Mouse (Mus musculus): ENCODE measurements around the gene Nhsl1. TPM values are rescaled to one million over a fixed set of nuclear protein-coding genes. Genes with fewer than 3 reads are reported as not detected.

The Nhsl1 gene
- polyA plus RNA-seq, 1 experiment, result 3.0 TPM

DNA sequence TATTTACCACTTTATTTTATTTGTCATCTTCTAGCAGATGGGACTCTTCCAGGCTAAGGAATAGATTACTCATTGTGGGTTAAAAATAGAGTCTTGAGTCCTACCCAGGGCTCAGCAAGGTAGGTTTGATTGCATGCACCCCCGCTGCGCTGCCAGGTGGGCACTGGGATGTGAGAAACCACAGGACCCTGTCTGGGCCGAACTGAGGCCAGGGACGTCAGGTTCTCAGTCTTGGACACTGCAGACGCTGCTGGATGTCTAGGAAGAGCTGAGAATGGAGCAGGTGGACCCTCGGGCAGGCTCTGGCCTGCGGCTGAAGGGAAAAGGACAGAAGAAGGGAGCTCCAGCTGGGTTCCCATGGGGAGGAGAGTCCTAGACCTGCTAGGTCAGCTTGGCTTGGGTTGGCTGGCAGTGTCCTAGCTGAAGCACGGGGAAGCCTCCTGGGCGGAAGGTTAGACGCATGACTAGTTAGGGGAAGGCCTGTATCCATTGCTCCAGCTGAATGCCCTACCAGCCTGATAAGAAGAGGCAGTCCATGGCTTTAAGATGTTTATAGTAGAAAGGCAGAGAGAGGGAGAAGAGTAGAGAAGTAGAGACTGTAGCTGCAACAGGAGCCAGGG is 136.6 kb downstream of the Nhsl1 start:
- TF ChIP-seq MYOG (IDR thresholded peaks at IDR 0.05; ENCODE audit: control insufficient read depth, extremely low read depth, insufficient read length) (no peak), MYOD1 (IDR thresholded peaks at IDR 0.05; ENCODE audit: control insufficient read depth, insufficient read length, low read depth) (peak; percentile 1)

DNA sequence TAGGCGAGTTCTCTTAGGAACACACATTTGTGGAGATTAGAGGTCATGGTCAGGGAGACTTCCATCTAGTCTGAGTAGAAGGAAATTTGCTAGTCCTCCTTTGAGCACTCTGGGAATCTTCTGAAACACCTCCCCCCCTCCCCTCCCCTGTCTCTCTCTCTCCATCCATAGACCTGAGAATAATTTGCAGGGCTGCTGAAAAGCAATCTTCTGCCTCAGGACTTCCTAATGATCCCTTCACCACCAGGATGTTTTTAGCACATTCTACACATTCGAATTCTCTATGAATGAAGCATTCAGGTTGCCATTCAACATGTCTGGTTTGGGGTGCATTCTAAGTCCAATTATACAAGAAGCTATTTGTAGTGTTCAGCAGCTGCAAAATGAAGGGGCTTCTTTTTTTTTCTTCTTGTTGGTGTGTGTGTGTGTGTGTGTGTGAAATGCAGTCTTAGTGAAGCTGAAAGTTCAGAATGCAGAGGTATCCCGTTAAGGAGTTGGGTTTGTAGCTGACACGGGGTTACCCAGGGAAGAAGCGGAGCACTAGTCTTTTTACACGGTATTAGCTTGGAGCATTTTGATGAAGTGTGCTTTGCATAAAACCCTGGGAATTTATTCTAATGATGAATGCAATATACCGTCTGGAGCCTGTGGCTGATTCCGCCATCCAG is 139.2 kb downstream of the Nhsl1 start:
- Histone ChIP-seq H3K4me3 (ENCODE audit: insufficient read depth, poor library complexity, severe bottlenecking) (no peak overlapping the region), H3K79me3 (ENCODE audit: low read depth) (peaks cover 17% of the 10 kb centered on the region), H3ac (ENCODE audit: control insufficient read depth, insufficient read length, low read depth) (no peak overlapping the region), H3K27me3 (ENCODE audit: control insufficient read depth, insufficient read depth, insufficient read length) (no peaks in the 10 kb centered on the region), H3K36me3 (ENCODE audit: control insufficient read depth, insufficient read depth) (no peaks in the 10 kb centered on the region), H3K79me2 (ENCODE audit: control insufficient read depth, insufficient read depth) (peaks cover 21% of the 10 kb centered on the region)
- TF ChIP-seq MYOD1 (IDR thresholded peaks at IDR 0.05; ENCODE audit: control insufficient read depth, insufficient read length, low read depth) (no peak), MAX (IDR thresholded peaks at IDR 0.05) (no peak), CTCF (IDR thresholded peaks at IDR 0.05; ENCODE audit: control insufficient read depth, insufficient read depth, insufficient read length) (no peak), MYOG (IDR thresholded peaks at IDR 0.05; ENCODE audit: control insufficient read depth, extremely low read depth, insufficient read length) (no peak), FOSL1 (IDR thresholded peaks at IDR 0.05; ENCODE audit: insufficient read depth, low read length, poor library complexity, severe bottlenecking) (no peak), USF1 (IDR thresholded peaks at IDR 0.05; ENCODE audit: low read depth) (no peak), CEBPB (IDR thresholded peaks at IDR 0.05; ENCODE audit: low read depth) (no peak)

More for the DNA sequence above, 136.6 kb downstream of the Nhsl1 start:
- Histone ChIP-seq H3K79me3 (ENCODE audit: low read depth) (peaks cover 17% of the 10 kb centered on the region), H3K79me2 (ENCODE audit: control insufficient read depth, insufficient read depth) (peaks cover 21% of the 10 kb centered on the region), H3K4me3 (ENCODE audit: insufficient read depth, poor library complexity, severe bottlenecking) (no peak overlapping the region), H3K36me3 (ENCODE audit: control insufficient read depth, insufficient read depth) (no peaks in the 10 kb centered on the region), H3ac (ENCODE audit: control insufficient read depth, insufficient read length, low read depth) (no peak overlapping the region), H3K27me3 (ENCODE audit: control insufficient read depth, insufficient read depth, insufficient read length) (no peaks in the 10 kb centered on the region)

DNA sequence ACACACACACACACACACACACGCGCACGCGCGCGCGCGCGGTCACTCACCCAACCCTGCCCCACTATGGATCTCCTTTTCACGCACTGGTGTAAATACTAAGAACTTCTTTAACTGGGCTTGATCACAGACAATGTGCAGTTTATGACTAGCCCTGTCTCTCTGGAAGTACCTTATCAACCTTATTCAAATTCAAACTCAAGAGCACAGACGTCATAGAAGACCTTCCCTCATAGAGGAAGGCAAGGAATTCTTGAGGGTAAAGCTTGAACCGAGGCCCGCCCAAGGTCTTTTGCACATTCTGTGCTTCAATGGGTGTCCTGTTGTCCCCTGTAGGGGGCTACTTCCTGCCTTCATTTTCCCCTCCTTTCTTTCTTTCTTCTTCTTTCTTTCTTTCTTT is 142.6 kb downstream of the Nhsl1 start:
- Histone ChIP-seq H3K79me3 (ENCODE audit: low read depth) (peaks cover 13% of the 10 kb centered on the region), H3K36me3 (ENCODE audit: control insufficient read depth, insufficient read depth) (no peaks in the 10 kb centered on the region)
- TF ChIP-seq FOSL1 (IDR thresholded peaks at IDR 0.05; ENCODE audit: insufficient read depth, low read length, poor library complexity, severe bottlenecking) (no peak), CEBPB (IDR thresholded peaks at IDR 0.05; ENCODE audit: low read depth) (no peak)

DNA sequence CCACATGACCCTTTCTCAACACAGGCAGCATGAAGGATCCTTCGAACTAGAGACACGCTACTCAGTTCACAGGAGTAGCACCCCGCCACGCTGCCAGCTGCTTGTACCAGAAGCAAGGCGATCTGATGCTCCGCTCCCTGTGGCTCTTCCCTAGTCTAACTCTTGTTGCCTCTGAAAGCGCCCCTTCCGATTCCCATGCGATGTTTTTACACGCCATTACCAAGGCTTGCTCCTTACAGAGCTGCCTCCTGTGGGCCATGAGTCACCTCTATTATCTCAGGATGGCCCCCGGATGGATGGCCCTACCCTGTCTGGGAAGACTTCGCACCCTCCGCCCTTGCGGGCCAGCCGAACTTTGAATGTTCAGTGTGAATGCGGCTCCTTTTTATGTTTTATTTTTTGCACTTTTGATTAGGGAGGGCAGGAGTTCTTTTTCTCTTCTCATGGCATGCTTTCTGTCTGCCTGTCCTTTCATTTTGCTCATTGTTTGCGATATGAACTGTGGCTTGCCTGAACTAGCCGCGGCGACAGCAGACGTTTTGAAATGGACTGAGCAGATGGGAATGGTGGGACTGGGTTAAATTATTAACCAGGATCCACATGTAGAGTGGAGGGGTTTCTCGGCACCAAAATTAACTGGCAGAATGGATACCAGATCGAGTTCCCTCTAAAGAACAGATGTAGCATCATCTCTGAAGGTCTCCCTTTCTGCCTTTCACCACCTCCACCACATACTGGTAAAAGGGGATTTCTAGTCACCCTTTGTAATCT is 144.5 kb downstream of the Nhsl1 start:
- Histone ChIP-seq H3K36me3 (ENCODE audit: control insufficient read depth, insufficient read depth) (no peaks in the 10 kb centered on the region), H3ac (ENCODE audit: control insufficient read depth, insufficient read length, low read depth) (no peak overlapping the region), H3K27me3 (ENCODE audit: control insufficient read depth, insufficient read depth, insufficient read length) (no peaks in the 10 kb centered on the region), H3K4me3 (ENCODE audit: insufficient read depth, poor library complexity, severe bottlenecking) (no peak overlapping the region), H3K79me2 (ENCODE audit: control insufficient read depth, insufficient read depth) (peaks cover 11% of the 10 kb centered on the region), H3K79me3 (ENCODE audit: low read depth) (peaks cover 11% of the 10 kb centered on the region)
- no peak for TF ChIP-seq FOSL1 (IDR thresholded peaks at IDR 0.05; ENCODE audit: insufficient read depth, low read length, poor library complexity, severe bottlenecking)
- no peak for TF ChIP-seq MYOD1 (IDR thresholded peaks at IDR 0.05; ENCODE audit: control insufficient read depth, insufficient read length, low read depth)
- no peak for TF ChIP-seq MYOG (IDR thresholded peaks at IDR 0.05; ENCODE audit: control insufficient read depth, extremely low read depth, insufficient read length)
- TF ChIP-seq MAX (IDR thresholded peaks at IDR 0.05), result no peak
- no peak for TF ChIP-seq CTCF (IDR thresholded peaks at IDR 0.05; ENCODE audit: control insufficient read depth, insufficient read depth, insufficient read length)
- no peak for TF ChIP-seq CEBPB (IDR thresholded peaks at IDR 0.05; ENCODE audit: low read depth)
- no peak for TF ChIP-seq USF1 (IDR thresholded peaks at IDR 0.05; ENCODE audit: low read depth)

More for the DNA sequence above, 142.6 kb downstream of the Nhsl1 start:
- Histone ChIP-seq H3ac (ENCODE audit: control insufficient read depth, insufficient read length, low read depth) (no peak overlapping the region), H3K4me3 (ENCODE audit: insufficient read depth, poor library complexity, severe bottlenecking) (no peak overlapping the region), H3K79me2 (ENCODE audit: control insufficient read depth, insufficient read depth) (peaks cover 8% of the 10 kb centered on the region), H3K27me3 (ENCODE audit: control insufficient read depth, insufficient read depth, insufficient read length) (no peaks in the 10 kb centered on the region)

DNA sequence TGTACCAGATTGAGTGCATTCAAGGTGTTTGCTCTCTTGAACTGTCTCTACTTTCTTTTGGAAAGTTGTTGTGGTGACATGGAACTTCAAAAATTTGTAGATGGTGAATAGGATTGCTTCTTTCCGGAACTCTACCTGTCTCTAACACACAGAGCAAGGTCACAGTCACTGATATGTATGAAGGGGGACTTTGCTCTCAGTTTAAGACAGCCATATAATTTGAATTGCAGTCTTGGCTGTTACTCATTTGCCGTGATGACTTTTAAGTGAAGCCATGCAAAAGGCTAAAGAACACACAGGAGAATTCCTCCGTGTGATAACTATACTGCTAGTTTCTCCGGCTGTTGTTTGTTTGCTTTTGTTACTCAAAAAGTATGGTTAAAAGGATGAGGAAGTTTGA is 149.6 kb downstream of the Nhsl1 start:
- Histone ChIP-seq H3K36me3 (ENCODE audit: control insufficient read depth, insufficient read depth) (no peaks in the 10 kb centered on the region), H3K4me3 (ENCODE audit: insufficient read depth, poor library complexity, severe bottlenecking) (no peak overlapping the region), H3K27me3 (ENCODE audit: control insufficient read depth, insufficient read depth, insufficient read length) (no peaks in the 10 kb centered on the region), H3K79me3 (ENCODE audit: low read depth) (peaks cover 8% of the 10 kb centered on the region), H3ac (ENCODE audit: control insufficient read depth, insufficient read length, low read depth) (no peak overlapping the region), H3K79me2 (ENCODE audit: control insufficient read depth, insufficient read depth) (peaks cover 48% of the 10 kb centered on the region)
- TF ChIP-seq CTCF (IDR thresholded peaks at IDR 0.05; ENCODE audit: control insufficient read depth, insufficient read depth, insufficient read length) (no peak), MYOG (IDR thresholded peaks at IDR 0.05; ENCODE audit: control insufficient read depth, extremely low read depth, insufficient read length) (no peak), MAX (IDR thresholded peaks at IDR 0.05) (no peak), CEBPB (IDR thresholded peaks at IDR 0.05; ENCODE audit: low read depth) (no peak), USF1 (IDR thresholded peaks at IDR 0.05; ENCODE audit: low read depth) (no peak), MYOD1 (IDR thresholded peaks at IDR 0.05; ENCODE audit: control insufficient read depth, insufficient read length, low read depth) (no peak), FOSL1 (IDR thresholded peaks at IDR 0.05; ENCODE audit: insufficient read depth, low read length, poor library complexity, severe bottlenecking) (no peak)

Data from C2C12 (cell line).